Mouse (Mus musculus) natural killer cell, adult 2 months (primary cell): ENCODE results near the gene Hmg20a.
"Not testable (repeated sequence)": the region's sequence is repeated elsewhere in the genome, so short reads cannot be mapped to it uniquely, and the experiment has no call there.

Experiments
- DNase-seq, 2 experiments: peaks; one replicate each; pipeline ENCODE4 v3.0.0; 2022; ENCODE audit warnings: low spot score in 2 of 2

Gene Hmg20a

DNA sequence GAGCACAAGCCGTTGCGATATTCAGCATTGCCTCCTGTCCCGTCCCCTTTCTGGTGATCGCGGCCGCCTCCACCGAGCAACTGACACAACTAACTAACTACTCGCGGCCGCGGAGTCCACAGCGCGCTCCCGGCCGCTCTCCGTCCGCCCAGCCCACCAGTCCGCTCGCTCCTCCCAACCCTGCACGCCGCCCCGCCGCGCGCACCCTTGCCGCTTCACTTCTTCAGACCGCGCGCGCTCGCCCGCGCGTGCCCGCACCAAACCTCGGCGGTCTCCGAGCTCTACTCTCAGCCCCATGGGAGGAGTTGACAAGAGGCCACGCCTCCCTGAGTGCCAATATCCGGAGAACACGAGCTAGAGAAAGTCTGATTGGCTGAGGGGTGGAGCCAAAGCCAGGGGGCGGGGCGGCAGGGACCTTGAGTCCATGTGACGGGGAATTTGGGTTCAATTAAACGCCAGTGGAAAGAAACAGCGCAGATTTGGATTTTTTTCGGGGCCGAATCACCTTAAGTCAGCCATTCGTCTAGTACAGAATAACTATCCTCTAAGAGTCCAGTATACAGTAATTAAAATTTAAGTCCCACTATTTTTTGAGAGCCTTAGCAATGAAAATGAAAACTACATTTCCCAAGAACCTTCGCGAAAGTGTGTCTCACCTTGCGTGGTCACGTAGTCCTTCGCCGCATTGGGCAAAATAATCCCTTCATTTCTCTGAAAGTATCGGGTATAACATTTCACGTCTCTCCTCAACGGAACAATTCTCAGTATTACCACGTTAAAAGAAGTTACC is at the start of gene Hmg20a, which contains the start of gene Peak1:
TSS of gene Hmg20a (plus strand) at position 662 of the 790 bp plus-strand sequence.
TSS of gene Peak1 (minus strand) at position 120 of the 790 bp plus-strand sequence.
- DNase-seq: peak; percentile 100

DNA sequence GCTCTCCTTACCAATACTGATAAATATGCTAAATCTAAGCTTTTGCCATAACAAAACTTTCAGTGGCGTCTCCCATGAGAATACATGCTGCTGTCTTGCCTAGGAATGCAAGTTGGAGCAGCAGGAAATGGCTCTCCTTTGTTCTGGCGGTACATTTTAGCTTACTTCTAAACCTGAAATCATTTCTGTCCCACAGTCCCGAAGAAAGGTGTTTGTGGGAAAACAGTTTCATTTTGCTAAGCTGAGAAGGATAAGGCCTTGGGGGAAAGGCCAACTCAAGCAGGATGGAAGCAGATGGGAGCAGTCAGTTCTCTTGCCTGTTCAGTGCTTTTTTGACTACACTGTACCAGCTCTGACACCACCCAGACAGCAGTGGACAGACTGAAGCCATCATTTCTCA is 49.6 kb upstream of the Hmg20a start:
- no peak for DNase-seq

- no peak for DNase-seq
Measured at GRCm38 (mm10) chr9:56370710-56371109, 47.7 kb upstream of the Hmg20a start.

- no peak for DNase-seq
Measured at GRCm38 (mm10) chr9:56374401-56374800, 44.0 kb upstream of the Hmg20a start.

DNA sequence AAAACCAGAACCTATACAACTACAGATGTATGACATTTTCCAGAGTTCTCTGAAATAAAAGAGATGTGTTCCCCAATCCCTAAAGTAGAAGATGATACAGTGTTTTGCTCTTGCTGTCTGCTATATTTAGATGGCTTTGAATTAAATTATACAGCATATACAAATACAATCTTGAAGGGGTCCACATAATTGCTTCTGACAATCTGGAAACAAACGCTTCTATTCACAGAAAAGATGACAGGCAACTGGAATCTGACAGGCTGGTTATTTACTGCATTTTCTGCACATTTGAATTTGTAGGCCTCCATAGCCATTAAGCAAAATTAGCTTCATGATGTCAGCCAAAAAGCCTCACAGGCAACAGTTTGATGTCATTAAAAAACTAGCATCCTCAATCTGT is 35.6 kb upstream of the Hmg20a start:
- no peak for DNase-seq

DNA sequence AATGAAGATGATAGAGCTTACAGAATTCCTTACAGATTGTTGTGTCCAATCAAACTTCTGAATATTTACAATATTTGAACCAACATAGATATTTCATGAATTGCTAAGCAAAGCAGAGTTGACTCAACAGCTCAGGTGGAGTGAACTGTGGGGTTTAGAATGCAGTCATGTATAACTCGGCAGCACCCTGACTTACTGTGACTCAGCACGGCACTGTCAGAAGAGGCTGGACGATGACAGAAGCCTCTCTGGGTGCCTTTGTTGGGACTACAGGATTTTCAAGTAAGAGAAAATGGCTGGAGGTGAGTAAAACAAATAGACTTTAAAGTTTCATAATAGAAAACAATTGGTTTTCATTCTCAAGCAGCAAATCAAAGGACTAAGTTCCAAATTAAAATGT is 25.6 kb upstream of the Hmg20a start:
- DNase-seq: no peak

- no peak for DNase-seq
Measured at GRCm38 (mm10) chr9:56396306-56396705, 22.1 kb upstream of the Hmg20a start.

DNA sequence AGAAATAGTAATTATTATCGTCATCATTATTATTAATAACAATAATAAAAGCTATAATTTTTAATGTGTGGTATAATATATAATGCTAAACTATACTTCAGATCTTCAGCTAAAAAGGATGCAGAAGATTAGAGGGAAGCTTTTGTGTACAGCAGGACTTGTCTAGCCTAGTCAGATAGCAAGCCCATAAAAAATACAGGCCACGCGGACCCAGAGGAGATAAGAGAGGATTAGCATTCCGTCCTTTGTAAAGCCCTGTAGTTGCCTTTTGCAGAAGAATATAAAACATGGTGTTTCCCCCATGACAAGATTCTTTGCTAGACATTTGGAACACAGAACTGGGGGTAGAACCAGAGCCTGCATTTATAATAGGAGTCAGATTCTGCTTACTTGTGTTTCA is 13.8 kb upstream of the Hmg20a start:
- no peak for DNase-seq

DNA sequence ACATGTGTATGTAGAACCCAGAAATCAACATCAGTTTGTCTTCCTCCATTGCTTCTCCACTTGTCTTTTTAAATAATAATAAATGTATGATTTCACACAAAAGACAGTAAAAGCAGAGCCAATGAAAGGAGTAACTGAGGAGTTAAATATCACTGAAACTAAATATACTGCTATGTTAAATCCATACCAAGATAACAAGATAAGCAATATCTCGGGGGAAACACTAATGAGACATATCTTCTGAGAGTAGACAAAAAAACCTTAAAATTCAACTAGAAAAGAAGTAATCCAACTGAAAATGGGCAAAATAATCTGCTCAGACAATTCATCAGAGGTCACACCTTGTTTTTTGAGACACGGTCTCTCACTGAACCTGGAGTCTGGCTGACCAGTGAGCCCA is 8.5 kb upstream of the Hmg20a start:
- DNase-seq: no peak

GRCm38 (mm10) chr9:56412716-56413115 is 5.7 kb upstream of the Hmg20a start:
- DNase-seq: no peak

- peak in 1 of 2 experiments; percentile 16 for DNase-seq
Measured at GRCm38 (mm10) chr9:56414322-56414721, 4.1 kb upstream of the Hmg20a start.

DNA sequence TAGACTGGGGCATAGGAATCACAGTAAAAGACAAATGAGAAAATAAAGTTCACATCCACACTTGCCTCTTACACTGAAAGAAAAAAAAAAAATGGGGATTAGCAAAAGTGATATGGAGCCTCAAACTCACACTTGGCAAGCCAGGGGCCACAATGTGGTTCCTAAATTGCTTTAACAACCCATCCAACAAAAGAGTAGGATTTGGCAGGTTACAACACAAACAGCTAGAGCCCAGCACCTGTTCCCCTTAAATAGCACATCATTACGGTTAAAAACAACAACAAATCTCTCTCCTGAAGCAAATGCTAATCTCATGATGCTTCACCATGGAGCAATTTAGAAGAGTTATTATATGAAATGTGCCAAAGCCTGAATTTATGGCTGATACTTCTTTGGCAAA is 3.0 kb upstream of the Hmg20a start:
- DNase-seq: no peak

DNA sequence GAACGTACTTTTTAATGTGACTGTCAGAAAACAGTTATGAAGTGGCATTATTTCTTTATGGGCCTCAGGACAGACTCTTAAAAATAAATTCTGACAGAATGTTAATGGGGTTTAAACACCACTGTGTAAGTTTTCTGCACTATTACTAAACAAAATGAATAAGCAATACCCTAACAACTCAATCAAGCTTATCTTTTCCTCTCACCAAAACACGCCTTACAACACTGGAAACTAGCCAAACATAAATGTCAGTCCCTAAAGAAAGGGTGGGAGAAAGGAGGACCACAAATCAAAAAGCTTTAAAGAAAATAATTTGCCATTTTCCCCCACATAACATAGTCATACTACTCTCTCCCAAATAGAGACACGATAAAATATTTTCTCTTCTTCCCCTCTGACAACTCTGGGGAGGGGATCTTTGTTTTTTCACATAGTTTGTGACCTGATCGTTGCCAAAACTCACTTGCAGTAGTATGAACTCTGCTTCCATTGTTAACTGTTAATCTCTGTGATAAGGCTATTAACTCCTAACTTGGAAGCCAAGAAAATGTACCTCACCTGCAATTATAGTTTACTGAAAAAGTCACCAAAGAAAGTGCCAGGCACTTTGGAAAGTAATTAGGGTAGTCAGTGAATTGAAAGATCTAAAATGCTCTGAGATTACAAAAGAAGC is 2.3 kb upstream of the Hmg20a start:
- DNase-seq: no peak

GRCm38 (mm10) chr9:56417415-56417947 is 928 bp upstream of the Hmg20a start:
- peak; percentile 81 to 86 for DNase-seq

- DNase-seq: peak; percentile 97 to 98
Measured at GRCm38 (mm10) chr9:56418738-56419239, 380 bp downstream of the Hmg20a start.

- no peak for DNase-seq
Measured at GRCm38 (mm10) chr9:56420236-56420635, 1.8 kb downstream of the Hmg20a start.

DNA sequence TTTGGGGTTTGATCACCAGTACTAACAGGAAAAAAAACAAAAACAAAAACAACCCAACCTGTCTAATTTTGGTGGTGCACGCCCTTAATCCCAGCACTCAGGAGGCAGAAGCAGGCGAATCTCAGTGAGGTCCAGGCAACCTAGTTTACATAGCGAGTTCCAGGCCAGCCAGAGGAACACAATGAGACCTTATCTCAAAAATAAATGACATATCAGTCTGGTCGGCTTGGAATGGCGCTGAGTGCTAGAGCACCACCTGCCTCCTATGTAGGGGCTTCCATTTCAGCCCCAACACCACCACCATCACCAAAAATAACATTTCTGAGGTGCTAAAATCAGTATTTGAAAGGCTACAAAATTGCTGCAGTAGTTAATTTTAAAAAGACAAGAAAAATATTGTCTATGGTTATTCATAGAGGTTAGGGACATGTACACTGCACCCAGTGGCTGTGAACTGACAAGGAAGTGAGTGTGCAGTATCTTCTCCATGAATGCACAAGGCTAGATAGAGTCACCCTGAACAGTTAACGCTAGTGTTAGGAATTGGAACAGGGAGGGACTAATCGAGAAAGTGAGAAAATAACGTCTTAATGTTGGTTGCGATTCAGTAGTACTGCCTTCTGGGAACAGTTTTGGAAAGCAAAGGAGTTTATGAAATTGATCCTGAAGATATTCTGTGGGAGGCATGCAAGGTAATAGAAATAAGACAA is 2.6 kb downstream of the Hmg20a start:
- no peak for DNase-seq

- peak; percentile 38 to 66 for DNase-seq
Measured at GRCm38 (mm10) chr9:56421991-56422390, 3.6 kb downstream of the Hmg20a start.

DNA sequence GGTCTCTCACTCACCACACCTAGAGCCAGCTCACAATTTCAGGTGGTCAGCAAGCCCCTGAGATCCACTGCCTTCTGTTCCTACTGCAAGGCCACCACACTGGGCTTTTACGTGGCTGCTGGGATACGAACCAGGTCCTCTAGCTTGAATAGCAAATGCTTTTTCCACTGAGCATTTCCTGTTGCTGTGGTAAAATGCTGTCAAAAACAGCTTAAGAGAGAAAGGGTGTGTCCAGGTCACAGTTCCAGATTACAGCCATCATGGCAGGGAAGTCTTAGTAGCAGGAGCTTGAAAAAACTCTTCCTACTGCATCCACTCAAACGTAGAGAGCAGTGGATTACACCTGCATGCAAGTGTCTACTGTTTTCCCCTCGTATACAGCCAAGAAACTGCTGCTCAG is 6.5 kb downstream of the Hmg20a start:
- DNase-seq: peak in 1 of 2 experiments; percentile 37

GRCm38 (mm10) chr9:56435821-56436526 is 17.6 kb downstream of the Hmg20a start:
- DNase-seq: no peak

DNA sequence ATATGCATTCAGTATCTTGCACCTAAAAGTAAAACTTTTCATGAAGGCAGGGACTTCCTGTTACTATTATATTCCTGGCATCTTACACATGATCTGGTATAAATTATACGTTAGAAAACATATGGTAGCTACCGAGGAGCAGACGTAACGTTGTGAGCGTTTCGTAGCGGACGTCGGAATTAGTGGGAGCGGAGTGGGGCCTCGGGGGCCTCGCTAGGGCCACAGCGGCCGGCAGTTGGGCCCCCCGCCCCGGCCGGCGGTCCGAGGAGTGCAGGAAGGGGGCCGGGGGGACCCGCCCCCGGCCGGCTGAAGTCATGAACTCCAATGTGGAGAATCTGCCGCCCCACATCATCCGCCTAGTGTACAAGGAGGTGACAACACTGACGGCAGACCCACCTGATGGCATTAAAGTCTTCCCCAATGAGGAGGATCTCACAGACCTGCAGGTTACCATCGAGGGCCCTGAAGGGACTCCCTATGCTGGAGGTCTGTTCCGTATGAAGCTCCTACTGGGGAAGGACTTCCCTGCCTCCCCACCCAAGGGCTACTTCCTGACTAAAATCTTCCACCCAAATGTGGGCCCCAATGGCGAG is 19.0 kb downstream of the Hmg20a start:
- not testable (repeated sequence) for DNase-seq
